Mouse (Mus musculus): ENCODE measurements around the gene Snrnp200. TPM values are rescaled to one million over a fixed set of nuclear protein-coding genes. Genes with fewer than 3 reads are reported as not detected.
"Not testable (repeated sequence)": the region's sequence is repeated elsewhere in the genome, so short reads cannot be mapped to it uniquely, and the experiment has no call there.

The Snrnp200 gene
- polyA plus RNA-seq (2016; fragmentation: Nextera tagmentation; extraction: Ambion mirVana) = 88.2 and 89.1 TPM in 2 replicates

- peak within 1 kb of the TSS; percentile 83 for H3K9ac ChIP-seq
- peak; percentile 94 for ATAC-seq (ENCODE audit: insufficient number of reproducible peaks, insufficient read depth, low FRiP score, low TSS enrichment)
Measured at GRCm38 (mm10) chr2:127207547-127208451, at the start of gene Snrnp200, which contains the start of gene 1810024B03Rik. Gene Snrnp200, plus strand, starts transcription at chr2:127208386. Gene 1810024B03Rik, minus strand, starts transcription at chr2:127208280.

DNA sequence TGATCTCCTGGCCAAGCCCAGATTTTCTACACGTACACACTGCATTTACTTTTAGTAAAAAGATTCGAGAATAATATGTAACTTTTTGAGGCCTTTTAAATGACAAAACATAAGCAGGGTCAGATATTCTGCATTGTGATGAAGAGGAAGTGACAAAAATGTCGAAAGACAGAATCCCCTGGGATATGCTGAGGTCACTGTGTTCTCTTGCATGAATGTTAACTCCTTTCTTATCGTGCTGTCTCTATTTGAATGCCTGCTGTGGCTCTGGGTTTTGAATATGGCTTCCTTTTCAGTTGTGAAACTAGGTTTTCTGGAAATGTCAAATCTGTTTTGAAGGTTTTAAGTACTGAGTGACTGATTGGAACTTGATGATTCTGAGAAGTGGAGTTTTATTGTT lies 42.5 kb upstream of the Snrnp200 start:
- no peaks in the 10 kb centered on the region for H3K9me3 ChIP-seq
- H3K4me1 ChIP-seq = no peaks in the 10 kb centered on the region
- ATAC-seq (ENCODE audit: insufficient number of reproducible peaks, insufficient read depth, low FRiP score, low TSS enrichment) = no peak
- H3K27me3 ChIP-seq = no peaks in the 10 kb centered on the region
- no peak overlapping the region for H3K4me3 ChIP-seq
- H3K4me2 ChIP-seq (replicated peaks) = no peak overlapping the region
- H3K9ac ChIP-seq = no peak overlapping the region
- 60% methylated on average over 4 of the region's 4 CpGs for WGBS
- no peaks in the 10 kb centered on the region for H3K36me3 ChIP-seq
- no peak overlapping the region for H3K27ac ChIP-seq

More at GRCm38 (mm10) chr2:127207547-127208451, at the start of gene Snrnp200, which contains the start of gene 1810024B03Rik:
- Histone ChIP-seq H3K36me3 (peaks cover 25% of the 10 kb centered on the region), H3K27ac (peak within 1 kb of the TSS; percentile 81), H3K4me2 (replicated peaks) (peak within 1 kb of the TSS; percentile 91), H3K4me1 (peaks cover 11% of the 10 kb centered on the region), H3K4me3 (peak within 1 kb of the TSS; percentile 89), H3K9me3 (no peaks in the 10 kb centered on the region), H3K27me3 (no peaks in the 10 kb centered on the region)
- WGBS = 13% methylated on average over 36 of the region's 36 CpGs

GRCm38 (mm10) chr2:127166261-127166660 lies 41.9 kb upstream of the Snrnp200 start:
- not testable (repeated sequence) for H3K4me1 ChIP-seq; H3K36me3 ChIP-seq; ATAC-seq (ENCODE audit: insufficient number of reproducible peaks, insufficient read depth, low FRiP score, low TSS enrichment); H3K9ac ChIP-seq; H3K4me2 ChIP-seq (replicated peaks); H3K4me3 ChIP-seq; H3K27me3 ChIP-seq; H3K27ac ChIP-seq; H3K9me3 ChIP-seq
- 11% methylated on average over 1 of the region's 1 CpGs for WGBS

DNA sequence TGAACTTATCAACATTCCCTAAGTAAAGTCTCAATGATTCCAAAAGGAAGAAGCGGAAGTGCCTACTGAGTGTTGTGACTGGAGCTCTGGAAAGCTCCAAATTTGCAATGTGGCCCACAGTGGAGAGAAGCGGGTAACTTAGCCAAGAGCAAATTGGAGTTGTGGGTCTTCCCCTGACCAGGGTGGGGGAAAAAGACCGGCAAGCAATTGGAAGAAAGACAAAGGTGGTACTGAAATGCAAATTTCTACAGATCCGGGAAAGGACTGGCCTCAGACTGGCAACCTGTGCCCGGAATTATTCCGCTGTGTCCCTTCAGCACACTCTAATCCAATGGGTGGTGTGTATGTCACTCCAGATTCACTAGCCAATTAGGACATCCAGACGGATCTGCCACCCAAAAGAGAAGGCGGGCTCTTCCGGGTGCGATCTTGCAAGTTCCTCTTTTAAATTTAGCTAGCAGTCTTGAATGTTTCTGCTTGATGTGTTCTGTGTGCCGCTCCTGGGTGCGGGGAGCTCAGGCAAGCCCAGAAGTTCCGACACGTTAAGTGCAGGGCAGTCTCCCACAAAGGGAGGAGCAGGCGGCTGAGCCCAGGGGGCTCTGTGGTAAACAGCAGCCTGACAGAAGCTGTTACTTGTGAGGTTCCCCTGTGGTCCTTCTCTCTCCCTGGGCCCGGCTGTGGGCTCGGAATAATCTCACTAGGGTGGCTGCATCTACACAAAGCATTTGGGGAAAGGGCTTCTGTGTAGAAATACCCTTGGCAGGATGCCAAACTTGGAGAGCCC lies 25.4 kb upstream of the Snrnp200 start:
- H3K9me3 ChIP-seq = no peaks in the 10 kb centered on the region
- no peaks in the 10 kb centered on the region for H3K36me3 ChIP-seq
- H3K4me1 ChIP-seq = 0 out of 2 replicates have a peak, but pooled peaks cover 3% of the 10 kb centered on the region
- peak; percentile 99 for ATAC-seq (ENCODE audit: insufficient number of reproducible peaks, insufficient read depth, low FRiP score, low TSS enrichment)
- H3K27me3 ChIP-seq = no peaks in the 10 kb centered on the region
- H3K9ac ChIP-seq = peak overlapping the region; percentile 68
- H3K4me2 ChIP-seq (replicated peaks) = peak overlapping the region; percentile 76
- peak overlapping the region; percentile 84 for H3K27ac ChIP-seq
- 3% methylated on average over 17 of the region's 17 CpGs for WGBS
- peak overlapping the region; percentile 54 for H3K4me3 ChIP-seq

DNA sequence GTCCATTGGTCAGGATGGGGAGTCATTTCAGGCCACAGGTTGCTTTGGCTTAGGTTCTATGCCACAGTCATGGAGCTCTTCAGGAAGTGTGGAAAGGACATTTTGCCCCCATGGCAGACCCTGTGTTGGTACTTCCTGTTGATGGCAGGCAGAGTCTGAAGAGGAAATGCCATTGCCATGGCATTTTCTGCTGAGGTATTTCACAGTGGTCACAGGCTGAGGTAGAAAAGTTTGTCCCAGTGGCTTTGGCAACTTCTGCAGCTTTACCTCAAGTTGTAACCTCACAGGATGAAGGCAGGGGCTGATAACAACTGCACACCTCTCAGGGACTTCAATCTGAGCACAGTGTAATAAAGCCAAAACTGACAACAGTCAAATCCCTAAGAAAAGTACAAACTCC lies 18.6 kb upstream of the Snrnp200 start:
- Histone ChIP-seq H3K36me3 (no peaks in the 10 kb centered on the region), H3K4me3 (no peak overlapping the region), H3K4me2 (replicated peaks) (no peak overlapping the region), H3K9me3 (no peaks in the 10 kb centered on the region), H3K4me1 (no peaks in the 10 kb centered on the region), H3K27ac (no peak overlapping the region), H3K27me3 (0 out of 2 replicates have a peak, but pooled peaks cover 3% of the 10 kb centered on the region), H3K9ac (no peak overlapping the region)
- ATAC-seq (ENCODE audit: insufficient number of reproducible peaks, insufficient read depth, low FRiP score, low TSS enrichment) = no peak

DNA sequence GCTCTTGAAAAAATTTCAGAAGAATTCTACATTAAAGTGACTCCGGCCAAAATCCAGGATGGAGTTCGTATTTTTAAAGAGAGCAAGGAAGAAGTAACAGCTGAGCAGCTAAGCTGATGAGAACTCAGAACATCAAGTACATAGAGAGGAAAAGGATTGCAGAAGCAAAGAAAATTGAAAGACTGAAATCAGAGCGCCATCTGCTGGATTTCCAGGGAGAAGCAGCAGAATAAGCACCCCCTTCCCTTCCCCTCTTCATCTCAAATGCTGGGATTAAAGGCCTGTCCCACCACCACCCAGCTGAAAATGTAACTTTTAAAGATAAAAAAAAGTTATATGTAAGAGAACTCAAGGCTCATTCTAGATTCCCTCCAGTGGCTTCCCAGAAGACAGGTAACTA lies 3.3 kb upstream of the Snrnp200 start:
- Histone ChIP-seq H3K4me2 (replicated peaks) (no peak overlapping the region), H3K9ac (no peak overlapping the region), H3K9me3 (no peaks in the 10 kb centered on the region), H3K36me3 (peaks cover 11% of the 10 kb centered on the region; the same call in 1 of the 2 replicates), H3K4me3 (no peak overlapping the region), H3K27me3 (no peaks in the 10 kb centered on the region), H3K4me1 (peaks cover 11% of the 10 kb centered on the region), H3K27ac (no peak overlapping the region)
- 34% methylated on average over 3 of the region's 3 CpGs for WGBS
- no peak for ATAC-seq (ENCODE audit: insufficient number of reproducible peaks, insufficient read depth, low FRiP score, low TSS enrichment)

DNA sequence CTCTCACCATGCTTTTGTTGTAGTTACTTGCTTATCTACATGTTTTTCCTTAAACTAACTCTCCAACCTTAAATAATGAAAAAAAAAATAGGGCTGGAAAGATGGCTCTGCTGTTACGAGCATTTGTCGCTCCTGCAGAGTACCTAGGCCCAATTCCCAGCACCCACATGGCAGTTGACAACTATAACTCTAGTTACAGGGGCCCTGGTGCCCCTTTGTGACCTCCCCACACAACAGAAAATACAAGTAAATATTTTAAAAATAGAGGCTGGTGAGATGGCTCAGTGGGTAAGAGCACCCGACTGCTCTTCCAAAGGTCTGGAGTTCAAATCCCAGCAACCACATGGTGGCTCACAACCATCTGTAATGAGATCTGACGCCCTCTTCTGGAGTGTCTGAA lies 2.2 kb upstream of the Snrnp200 start:
- H3K27ac ChIP-seq; H3K9ac ChIP-seq; ATAC-seq (ENCODE audit: insufficient number of reproducible peaks, insufficient read depth, low FRiP score, low TSS enrichment); H3K9me3 ChIP-seq; H3K27me3 ChIP-seq; H3K4me2 ChIP-seq (replicated peaks); H3K4me3 ChIP-seq: not testable (repeated sequence)
- Histone ChIP-seq H3K4me1 (peaks cover 11% of the 10 kb centered on the region), H3K36me3 (peaks cover 12% of the 10 kb centered on the region)
- 84% methylated on average over 4 of the region's 4 CpGs for whole genome bisulfite sequencing

- no peak overlapping the region for H3K4me3 ChIP-seq
- peaks cover 19% of the 10 kb centered on the region for H3K36me3 ChIP-seq
- no peak overlapping the region for H3K9ac ChIP-seq
- ATAC-seq (ENCODE audit: insufficient number of reproducible peaks, insufficient read depth, low FRiP score, low TSS enrichment) = no peak
- WGBS = 96% methylated on average over 2 of the region's 2 CpGs
- H3K9me3 ChIP-seq = no peaks in the 10 kb centered on the region
- H3K27ac ChIP-seq = no peak overlapping the region
- H3K27me3 ChIP-seq = no peaks in the 10 kb centered on the region
- H3K4me1 ChIP-seq = peaks cover 11% of the 10 kb centered on the region
- H3K4me2 ChIP-seq (replicated peaks) = no peak overlapping the region
Measured at GRCm38 (mm10) chr2:127206916-127207315, 1.3 kb upstream of the Snrnp200 start.

DNA sequence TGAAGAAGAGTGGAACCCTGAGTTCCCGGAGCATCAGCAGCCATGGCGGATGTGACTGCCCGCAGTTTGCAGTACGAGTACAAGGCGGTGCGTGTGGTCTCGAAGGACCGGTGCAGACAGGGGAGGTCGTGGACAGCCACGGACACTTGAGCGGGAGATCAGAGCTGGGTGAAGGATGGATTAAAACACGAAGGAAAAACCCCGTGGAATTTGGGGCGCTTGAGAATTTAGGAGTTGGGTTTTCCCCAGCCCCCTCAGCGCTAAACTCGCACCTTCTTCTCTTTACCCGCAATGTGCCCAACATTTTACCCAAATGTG lies 225 bp downstream of the Snrnp200 start:
- Histone ChIP-seq H3K4me1 (peaks cover 11% of the 10 kb centered on the region), H3K36me3 (peaks cover 30% of the 10 kb centered on the region), H3K9me3 (no peaks in the 10 kb centered on the region), H3K27ac (peak overlapping the region; percentile 81), H3K4me2 (replicated peaks) (peak overlapping the region; percentile 91), H3K27me3 (no peaks in the 10 kb centered on the region), H3K9ac (peak overlapping the region; percentile 83), H3K4me3 (peak overlapping the region; percentile 89)
- under 1% methylated on average over 17 of the region's 17 CpGs for WGBS
- ATAC-seq (ENCODE audit: insufficient number of reproducible peaks, insufficient read depth, low FRiP score, low TSS enrichment) = no peak

GRCm38 (mm10) chr2:127210701-127211100 lies 2.5 kb downstream of the Snrnp200 start:
- H3K27me3 ChIP-seq = no peaks in the 10 kb centered on the region
- no peak overlapping the region for H3K27ac ChIP-seq
- H3K9me3 ChIP-seq = no peaks in the 10 kb centered on the region
- WGBS = 91% methylated on average over 11 of the region's 11 CpGs
- H3K9ac ChIP-seq = no peak overlapping the region
- peaks cover 53% of the 10 kb centered on the region for H3K36me3 ChIP-seq
- H3K4me3 ChIP-seq = no peak overlapping the region
- ATAC-seq (ENCODE audit: insufficient number of reproducible peaks, insufficient read depth, low FRiP score, low TSS enrichment) = no peak
- no peak overlapping the region for H3K4me2 ChIP-seq (replicated peaks)
- peaks cover 11% of the 10 kb centered on the region for H3K4me1 ChIP-seq

GRCm38 (mm10) chr2:127217746-127218145 lies 9.6 kb downstream of the Snrnp200 start:
- ATAC-seq (ENCODE audit: insufficient number of reproducible peaks, insufficient read depth, low FRiP score, low TSS enrichment) = no peak
- 91% methylated on average over 5 of the region's 5 CpGs for WGBS
- H3K27me3 ChIP-seq = no peaks in the 10 kb centered on the region
- H3K36me3 ChIP-seq = peaks cover 97% of the 10 kb centered on the region
- H3K9me3 ChIP-seq = no peaks in the 10 kb centered on the region
- no peak overlapping the region for H3K27ac ChIP-seq
- H3K4me2 ChIP-seq (replicated peaks) = no peak overlapping the region
- no peak overlapping the region for H3K4me3 ChIP-seq
- H3K9ac ChIP-seq = no peak overlapping the region
- H3K4me1 ChIP-seq = no peaks in the 10 kb centered on the region
